Mouse (Mus musculus) G1E-ER4 (cell line): ENCODE results near the gene Pitpna. TPM values are rescaled to one million over a fixed set of nuclear protein-coding genes. Genes with fewer than 3 reads are reported as not detected.

Experiments used
- GATA1 ChIP-seq: IDR thresholded peaks from one replicate; pipeline ENCODE4 v1.8.0; 2012; ENCODE audit warnings: low read length, inconsistent platforms
- polyA plus RNA-seq: library from polyadenylated mRNA; stranded (reverse); fragments of >175 nt; gene quantifications from 2 replicates; pipeline ENCODE4 v1.2.3, GENCODE M21; 2012

The Pitpna gene
- 36.7 and 46.7 TPM in 2 replicates for polyA plus RNA-seq

DNA sequence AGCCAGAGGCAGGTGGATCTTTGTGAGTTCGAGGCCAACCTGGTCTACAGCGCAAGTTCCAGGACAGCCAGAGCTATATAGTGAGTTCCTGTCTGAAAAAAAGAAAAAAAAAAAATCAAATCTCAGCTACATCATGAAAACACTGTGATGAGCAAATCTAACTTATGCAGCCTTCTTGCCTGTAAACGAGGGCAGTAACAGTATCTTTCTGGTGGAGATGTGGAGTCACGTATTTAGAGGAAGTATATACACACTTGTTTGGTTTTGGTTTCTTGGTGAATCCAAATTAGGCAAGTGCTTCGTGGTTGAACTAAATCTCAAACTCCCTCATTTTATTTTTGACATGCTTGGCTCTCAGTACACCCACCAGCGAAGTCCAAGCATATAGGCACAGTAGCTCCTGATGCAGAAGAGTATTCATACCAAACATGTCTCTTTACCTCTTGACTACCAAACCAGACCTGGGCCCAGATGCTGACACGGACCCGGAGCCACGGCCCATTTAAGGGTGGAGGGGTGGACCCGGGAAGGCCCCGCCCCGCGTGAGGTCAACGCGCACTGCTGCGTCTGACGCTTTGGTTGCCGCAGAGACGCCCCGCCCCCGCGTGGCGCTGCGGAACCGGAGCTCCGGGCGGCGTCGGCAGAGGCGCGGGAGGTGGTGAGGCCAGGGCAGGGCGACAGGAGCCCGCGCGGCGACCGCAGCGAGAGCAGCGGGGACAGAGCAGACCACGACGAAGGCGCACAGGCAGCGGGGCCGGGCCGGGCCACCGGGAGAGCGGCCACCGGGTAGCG is at the start of gene Pitpna:
Gene Pitpna, plus strand, starts transcription at position 605 of the 792 bp plus-strand sequence.
- TF ChIP-seq GATA1: no peak

DNA sequence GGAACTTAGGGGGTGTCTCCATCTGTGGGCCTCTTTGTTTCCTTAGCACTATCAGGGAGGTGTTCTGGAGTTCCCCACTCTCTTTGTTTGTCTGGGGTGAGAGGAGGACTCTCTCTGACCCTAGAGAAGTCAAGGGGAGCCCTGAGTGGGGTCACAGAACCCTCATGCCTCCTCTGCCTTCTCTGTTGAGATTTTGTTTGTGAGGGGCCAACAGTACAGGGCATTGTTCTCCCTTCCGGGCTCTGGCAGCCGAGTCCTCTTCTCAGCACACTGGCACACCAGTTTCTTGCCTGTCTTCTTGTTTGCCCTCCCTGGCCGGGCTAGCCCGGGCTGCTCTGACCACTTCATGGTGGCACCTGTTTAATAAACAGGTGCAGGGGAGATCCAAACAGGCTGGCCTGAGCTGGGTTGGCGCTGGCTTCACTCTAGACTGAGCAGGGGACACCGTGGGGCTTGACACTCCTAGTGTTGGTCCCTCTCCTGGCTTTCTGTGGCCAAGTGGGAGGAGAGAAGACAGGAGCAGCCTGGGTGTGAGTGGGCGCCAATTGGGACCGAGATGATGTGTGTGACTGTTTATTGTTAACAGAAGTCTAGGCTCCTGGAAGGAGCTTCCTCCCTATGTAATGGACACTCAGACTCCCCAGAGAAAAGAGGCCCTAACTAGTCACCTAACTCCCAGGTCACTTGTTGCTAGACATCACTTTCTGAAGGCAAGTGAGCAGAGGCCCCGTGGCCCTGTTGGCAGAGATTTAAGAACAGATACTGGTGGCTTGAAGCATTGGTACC is 49.5 kb upstream of the Pitpna start:
- no peak for TF ChIP-seq GATA1

GRCm38 (mm10) chr11:75538970-75539299 is 49.0 kb upstream of the Pitpna start:
- no peak for TF ChIP-seq GATA1

GRCm38 (mm10) chr11:75540209-75540608 is 47.7 kb upstream of the Pitpna start:
- no peak for TF ChIP-seq GATA1

GRCm38 (mm10) chr11:75540710-75541581 is 47.0 kb upstream of the Pitpna start:
- TF ChIP-seq GATA1: no peak

GRCm38 (mm10) chr11:75544713-75545112 is 43.2 kb upstream of the Pitpna start:
- no peak for TF ChIP-seq GATA1

GRCm38 (mm10) chr11:75546057-75546456 is 41.8 kb upstream of the Pitpna start:
- no peak for TF ChIP-seq GATA1

DNA sequence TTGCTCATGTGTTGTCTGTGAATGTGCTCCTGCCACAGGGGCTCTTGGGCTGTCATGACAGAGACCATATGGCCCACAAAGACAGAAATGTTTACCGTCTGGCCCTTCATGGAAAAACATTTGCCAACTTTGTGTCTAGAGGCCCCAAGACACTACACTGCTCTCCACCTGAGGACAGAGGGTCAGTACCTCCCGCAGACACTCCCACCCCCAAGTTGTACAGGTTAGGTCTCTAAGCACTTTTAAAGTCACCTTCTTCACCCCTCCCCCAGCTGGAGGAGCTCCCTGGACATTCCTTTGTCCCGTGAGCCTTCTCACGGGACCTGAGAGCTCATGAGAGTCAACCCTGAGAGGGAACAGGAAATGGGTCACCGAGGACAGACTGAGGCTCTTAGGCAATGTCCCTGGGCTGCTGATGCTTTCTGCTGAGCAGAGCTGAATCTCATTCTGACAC is 38.2 kb upstream of the Pitpna start:
- no peak for TF ChIP-seq GATA1

DNA sequence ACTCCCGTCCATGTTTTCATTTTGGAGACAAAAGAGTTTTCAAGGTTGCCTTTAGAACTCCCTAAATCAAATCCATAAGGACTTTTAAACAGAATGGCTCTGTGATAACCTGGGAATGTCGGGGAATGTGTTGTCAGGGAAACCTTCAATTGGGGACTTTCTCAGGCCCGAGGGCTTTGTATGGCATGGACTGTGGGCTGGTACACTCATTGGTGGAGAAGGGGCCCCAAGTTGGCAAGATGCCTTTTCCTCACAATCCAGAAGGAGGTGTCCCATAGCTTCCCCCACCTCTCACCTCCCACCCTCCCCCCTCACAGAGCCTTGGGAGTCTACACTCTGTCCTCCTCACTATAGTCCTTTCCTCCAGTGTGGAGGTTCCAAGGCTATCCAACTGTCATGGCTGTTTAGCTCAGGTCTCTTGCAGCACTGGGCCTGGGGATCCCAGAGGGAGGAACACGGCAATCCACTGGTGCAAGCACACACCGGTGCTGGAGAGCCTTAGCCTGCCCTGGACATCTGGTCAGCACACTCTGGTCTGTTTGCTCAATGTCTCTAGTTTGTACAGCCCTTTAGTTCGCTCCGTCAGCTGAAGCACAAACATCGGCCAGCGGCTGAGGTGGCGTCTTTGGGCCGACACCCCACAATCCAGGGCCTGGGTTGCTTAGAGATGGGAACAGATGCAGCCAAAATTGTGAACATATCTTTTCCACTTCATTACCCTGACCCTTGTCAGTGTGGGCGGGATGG is 37.5 kb upstream of the Pitpna start:
- no peak for TF ChIP-seq GATA1

GRCm38 (mm10) chr11:75551321-75551720 is 36.6 kb upstream of the Pitpna start:
- no peak for TF ChIP-seq GATA1

DNA sequence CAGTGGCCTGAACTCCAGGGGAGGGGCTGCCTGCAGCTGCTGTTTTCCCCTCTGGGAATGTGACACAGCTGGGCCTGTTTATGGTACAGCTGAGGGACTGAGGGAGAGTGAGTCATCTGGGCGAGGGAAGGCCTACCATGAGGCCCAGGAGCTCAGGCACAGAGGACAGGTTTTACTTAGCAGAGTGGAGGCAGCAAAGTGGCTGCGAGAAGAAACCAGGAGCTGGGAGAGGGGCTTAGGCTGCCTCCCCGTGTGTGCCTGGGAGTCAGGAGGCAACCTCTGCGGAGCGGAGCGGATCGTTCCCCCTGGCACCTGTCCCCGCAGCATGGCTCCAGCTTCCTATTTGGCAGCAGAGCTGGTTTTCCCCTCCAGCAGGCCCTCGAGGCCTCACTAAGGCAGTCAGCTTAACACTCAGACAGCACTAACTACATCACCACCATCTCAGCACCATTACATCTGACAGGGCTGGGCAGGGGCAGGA is 35.9 kb upstream of the Pitpna start:
- no peak for TF ChIP-seq GATA1

- no peak for TF ChIP-seq GATA1
Observed at GRCm38 (mm10) chr11:75552906-75553482, 34.9 kb upstream of the Pitpna start.

DNA sequence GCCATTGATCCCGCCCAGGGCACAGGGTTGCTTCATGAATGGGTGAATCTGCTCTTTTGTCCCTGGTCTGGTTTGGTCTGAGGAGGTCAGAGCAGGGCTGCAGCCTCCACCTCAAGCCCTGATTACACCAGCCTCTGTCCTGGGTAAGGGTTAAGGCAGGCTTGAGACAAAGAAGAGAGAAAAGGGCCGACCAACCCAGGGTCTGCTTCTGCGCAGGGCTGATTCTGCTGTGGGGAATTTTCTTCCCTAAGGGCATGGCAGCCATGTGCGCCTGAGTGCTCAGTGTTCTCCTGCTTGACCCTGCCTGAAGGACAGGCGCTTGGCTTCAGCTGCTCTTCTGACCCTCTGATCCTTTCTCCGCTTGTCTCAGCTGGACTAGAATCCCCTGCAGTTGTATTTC is 30.8 kb upstream of the Pitpna start:
- TF ChIP-seq GATA1: no peak

- no peak for TF ChIP-seq GATA1
Observed at GRCm38 (mm10) chr11:75558101-75558500, 29.8 kb upstream of the Pitpna start.
